Mouse (Mus musculus) erythroid progenitor cell, adult 5-6 weeks (primary cell): Measurements from ENCODE around the gene Cnga4. TPM values are rescaled to one million over a fixed set of nuclear protein-coding genes. Genes with fewer than 3 reads are reported as not detected.
"Not testable (repeated sequence)": the region's sequence is repeated elsewhere in the genome, so short reads cannot be mapped to it uniquely, and the experiment has no call there.

ENCODE experiments used
- ATAC-seq: replicated peaks from 2 replicates; pipeline ENCODE4 v1.8.0; 2016; ENCODE audit warnings: moderate number of reproducible peaks, mild to moderate bottlenecking, moderate TSS enrichment, inconsistent platforms; ENCODE audit not compliant: poor library complexity, low FRiP score, severe bottlenecking
- total RNA-seq, 2 experiments: library from RNA; stranded (forward) in 1 of 2; stranded (reverse) in 1 of 2; fragments of 150-400 nt in 1 of 2; fragments of 186-747, 209-891 nt in 1 of 2; gene quantifications; 2 replicates each; pipeline versions ENCODE4 v1.2.3 to v1.2.4; 2015 to 2017; ENCODE audit warnings: low replicate concordance in 2 of 2

Gene Cnga4
- total RNA-seq (2015; ENCODE audit: low replicate concordance) (not detected in 2 replicates), total RNA-seq (2017; ENCODE audit: low replicate concordance) (not detected in 2 replicates)

- ATAC-seq = no peak
Observed at GRCm38 (mm10) chr7:105404268-105404667, at the start of gene Cnga4. TSS of gene Cnga4 (plus strand) at chr7:105404568.

GRCm38 (mm10) chr7:105356064-105356463, 48.3 kb upstream of the Cnga4 start:
- ATAC-seq = not testable (repeated sequence)

- not testable (repeated sequence) for ATAC-seq
Observed at GRCm38 (mm10) chr7:105356487-105356886, 47.9 kb upstream of the Cnga4 start.

GRCm38 (mm10) chr7:105361713-105362112, 42.7 kb upstream of the Cnga4 start:
- ATAC-seq = no peak

GRCm38 (mm10) chr7:105367268-105367667, 37.1 kb upstream of the Cnga4 start:
- no peak for ATAC-seq

GRCm38 (mm10) chr7:105367930-105368329, 36.4 kb upstream of the Cnga4 start, which contains the start of gene Olfr692:
TSS of gene Olfr692 (plus strand) at chr7:105368230.
- no peak for ATAC-seq

- ATAC-seq = no peak
Observed at GRCm38 (mm10) chr7:105368521-105368920, 35.8 kb upstream of the Cnga4 start.

GRCm38 (mm10) chr7:105372912-105373311, 31.5 kb upstream of the Cnga4 start:
- no peak for ATAC-seq

GRCm38 (mm10) chr7:105373509-105373908, 30.9 kb upstream of the Cnga4 start:
- ATAC-seq = no peak

- ATAC-seq = no peak
Observed at GRCm38 (mm10) chr7:105373976-105374375, 30.4 kb upstream of the Cnga4 start.

GRCm38 (mm10) chr7:105374866-105375265, 29.5 kb upstream of the Cnga4 start, which contains the start of gene Gm5901:
TSS of gene Gm5901 (plus strand) at chr7:105375038.
- no peak for ATAC-seq

GRCm38 (mm10) chr7:105380329-105380728, 24.0 kb upstream of the Cnga4 start:
- ATAC-seq = no peak

- ATAC-seq = no peak
Observed at GRCm38 (mm10) chr7:105387696-105388095, 16.7 kb upstream of the Cnga4 start.

GRCm38 (mm10) chr7:105390236-105390635, 14.1 kb upstream of the Cnga4 start:
- ATAC-seq = no peak

GRCm38 (mm10) chr7:105394606-105395005, 9.8 kb upstream of the Cnga4 start:
- ATAC-seq = no peak

GRCm38 (mm10) chr7:105395131-105395820, 9.1 kb upstream of the Cnga4 start:
- ATAC-seq = no peak

GRCm38 (mm10) chr7:105396126-105396525, 8.2 kb upstream of the Cnga4 start:
- no peak for ATAC-seq

- ATAC-seq = no peak
Observed at GRCm38 (mm10) chr7:105399058-105399934, 5.1 kb upstream of the Cnga4 start.

- ATAC-seq = peak; percentile 92
Observed at GRCm38 (mm10) chr7:105399935-105400624, 4.3 kb upstream of the Cnga4 start, which contains the start of gene Fam160a2. TSS of gene Fam160a2 (minus strand) at chr7:105400054.

GRCm38 (mm10) chr7:105406322-105406721, 2.0 kb downstream of the Cnga4 start:
- no peak for ATAC-seq
